Mouse (Mus musculus) neutrophil, adult 5-6 weeks (primary cell): ENCODE results near the gene Ankdd1b. TPM values are rescaled to one million over a fixed set of nuclear protein-coding genes. Genes with fewer than 3 reads are reported as not detected.

Experiments
- ATAC-seq: fragments of 151-379, 151-347 bp; 2 replicates; pipeline ENCODE4 v1.8.0; 2017; ENCODE audit warnings: mild to moderate bottlenecking, moderate TSS enrichment; ENCODE audit not compliant: insufficient number of reproducible peaks, poor library complexity, low FRiP score, severe bottlenecking; ENCODE audit errors: extremely low read depth
- total RNA-seq: library from RNA; stranded (forward); fragments of 200-1000 nt; gene quantifications from 2 replicates; pipeline ENCODE4 v1.2.3, GENCODE M21; 2017

Gene Ankdd1b
- total RNA-seq: not detected in 2 replicates

- no peak for ATAC-seq
These were observed at the start of gene Ankdd1b for GRCm38 (mm10) chr13:96470957-96471356. TSS of gene Ankdd1b (minus strand) at chr13:96471198.

GRCm38 (mm10) chr13:96517335-96517734 lies 46.3 kb upstream of the Ankdd1b start:
- ATAC-seq: no peak

GRCm38 (mm10) chr13:96516249-96516648 lies 45.3 kb upstream of the Ankdd1b start:
- peak; percentile 48; the same call in 1 of the 2 replicates for ATAC-seq

DNA sequence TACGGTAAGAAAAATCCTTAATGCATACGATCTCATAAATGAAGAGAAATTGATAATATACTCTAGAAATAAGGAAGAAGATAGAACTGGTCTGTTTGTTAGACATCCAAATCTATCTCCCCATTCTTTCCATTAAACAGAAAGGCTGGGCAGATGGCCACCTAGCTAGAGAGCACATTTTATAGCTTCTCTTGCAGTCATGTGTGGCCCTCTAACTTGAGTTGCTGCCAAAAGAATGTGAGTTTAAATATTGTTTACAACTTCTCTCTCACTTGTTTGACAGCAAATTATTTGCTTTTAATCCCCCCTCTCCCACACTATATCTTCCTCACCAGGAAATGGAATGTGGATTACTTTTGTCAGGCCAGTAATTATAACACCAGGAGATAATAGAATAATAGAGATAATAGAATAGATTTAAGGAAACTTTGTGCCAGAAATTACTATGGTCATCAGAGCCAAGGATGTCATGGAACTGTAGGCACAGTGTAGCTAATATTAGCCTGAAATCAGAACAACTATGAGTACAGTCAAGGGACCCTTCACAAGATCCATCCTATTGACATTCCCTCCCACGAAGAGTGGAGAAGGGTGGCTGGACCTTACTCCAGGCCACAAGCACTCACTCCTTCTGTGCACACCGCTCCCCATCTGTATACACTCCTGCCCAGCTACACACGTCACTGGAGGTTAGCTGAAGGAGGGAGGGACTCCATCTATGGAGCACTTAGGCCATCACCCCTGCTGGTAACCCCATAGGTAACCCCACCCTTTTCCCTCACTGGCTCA lies 43.4 kb upstream of the Ankdd1b start:
- ATAC-seq: no peak

DNA sequence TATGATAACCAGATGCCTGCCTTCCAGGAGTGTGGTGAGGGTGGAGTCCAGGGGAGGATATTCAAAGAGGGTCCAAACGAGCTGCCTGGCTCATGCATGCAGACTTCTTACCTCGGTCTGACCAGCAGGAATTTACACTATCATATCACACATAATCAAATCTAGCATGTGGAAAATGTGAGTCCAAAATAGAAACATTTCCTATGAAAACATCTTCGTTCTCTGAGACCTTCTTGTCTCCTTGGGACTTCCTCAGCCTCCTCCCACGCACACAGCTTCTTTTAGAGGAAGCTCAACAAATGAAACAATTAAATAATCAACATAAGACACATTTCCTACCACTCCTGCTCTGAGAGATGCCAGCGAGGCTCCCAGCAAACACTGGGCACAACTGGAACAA lies 40.9 kb upstream of the Ankdd1b start:
- no peak for ATAC-seq

DNA sequence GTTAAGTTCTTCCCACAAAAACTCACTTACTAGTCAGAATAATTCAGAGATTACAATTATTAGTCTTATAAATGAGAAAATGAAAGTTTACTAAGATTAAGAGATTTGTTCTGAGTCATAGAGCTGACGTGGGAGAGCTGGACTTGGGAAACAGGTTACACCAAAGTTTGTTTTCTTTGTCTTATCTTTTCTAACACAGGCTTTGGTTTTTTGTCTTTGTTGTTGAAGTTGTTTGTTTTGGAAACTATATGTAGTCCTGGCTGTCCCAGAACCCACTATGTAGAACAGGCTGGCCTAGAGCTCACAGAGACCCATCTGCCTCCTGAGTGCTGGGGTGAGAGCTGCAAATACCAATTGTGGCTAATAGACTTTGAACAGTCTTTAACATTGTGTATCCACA lies 40.3 kb upstream of the Ankdd1b start:
- ATAC-seq: no peak

- peak; percentile 61; the same call in 1 of the 2 replicates for ATAC-seq
These were observed 39.6 kb upstream of the Ankdd1b start for GRCm38 (mm10) chr13:96510635-96511034.

DNA sequence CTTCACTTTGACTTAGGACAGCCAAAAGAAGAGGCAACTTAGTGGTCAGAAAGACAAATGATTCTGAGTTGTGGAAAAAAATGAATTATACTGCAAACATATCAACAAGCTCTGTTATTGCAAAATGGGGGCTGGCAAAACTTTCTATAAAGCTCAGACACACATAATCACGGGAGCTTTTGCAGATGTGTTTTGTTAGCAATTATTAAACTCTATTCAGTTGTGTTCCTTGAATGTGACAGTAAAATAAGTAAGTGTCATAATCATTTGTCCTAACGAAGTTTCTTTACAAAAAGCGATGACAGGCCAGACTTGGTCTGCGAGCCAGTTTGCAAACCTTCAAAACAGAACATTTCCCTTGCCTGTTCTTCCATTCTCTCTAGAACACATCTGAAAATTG lies 36.5 kb upstream of the Ankdd1b start:
- ATAC-seq: no peak

DNA sequence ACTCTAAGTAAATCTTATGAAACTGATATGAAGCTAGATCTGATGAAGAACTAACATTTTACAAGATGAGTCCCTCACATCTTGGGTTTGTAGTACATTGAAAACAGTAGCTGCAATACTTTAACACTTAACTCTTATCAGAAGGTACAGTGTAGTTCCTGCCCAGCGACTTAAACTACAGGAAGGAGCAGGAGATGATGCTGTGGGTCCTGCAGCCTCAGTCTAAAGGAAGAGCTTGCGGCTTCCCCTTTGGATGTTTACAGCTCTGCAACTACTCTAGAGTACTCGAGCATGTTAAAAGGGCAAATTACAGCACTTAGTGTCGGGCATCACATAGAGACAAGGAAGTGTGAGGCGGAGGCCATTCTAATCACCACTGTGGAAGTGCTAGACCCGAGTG lies 35.3 kb upstream of the Ankdd1b start:
- no peak for ATAC-seq

DNA sequence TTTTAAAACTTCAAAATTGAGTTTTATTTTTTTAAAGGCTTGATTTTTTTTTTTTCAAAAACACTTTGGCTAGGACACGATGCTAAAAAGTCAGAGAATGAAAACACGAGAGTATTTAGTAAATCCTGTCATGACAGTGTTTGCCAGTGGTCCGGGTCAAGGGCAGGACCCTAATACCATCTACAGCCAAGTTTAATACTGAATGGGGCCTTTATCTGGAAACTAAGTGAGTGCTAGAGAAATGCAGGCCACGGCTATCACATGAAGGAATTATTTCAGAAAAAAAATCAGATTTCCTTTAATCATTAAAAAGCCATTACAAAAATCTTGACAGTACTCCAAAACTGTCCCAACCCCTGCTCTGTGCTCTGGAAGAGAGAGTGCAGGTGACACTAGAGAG lies 34.7 kb upstream of the Ankdd1b start:
- no peak for ATAC-seq

GRCm38 (mm10) chr13:96499891-96500290 lies 28.9 kb upstream of the Ankdd1b start:
- no peak for ATAC-seq

DNA sequence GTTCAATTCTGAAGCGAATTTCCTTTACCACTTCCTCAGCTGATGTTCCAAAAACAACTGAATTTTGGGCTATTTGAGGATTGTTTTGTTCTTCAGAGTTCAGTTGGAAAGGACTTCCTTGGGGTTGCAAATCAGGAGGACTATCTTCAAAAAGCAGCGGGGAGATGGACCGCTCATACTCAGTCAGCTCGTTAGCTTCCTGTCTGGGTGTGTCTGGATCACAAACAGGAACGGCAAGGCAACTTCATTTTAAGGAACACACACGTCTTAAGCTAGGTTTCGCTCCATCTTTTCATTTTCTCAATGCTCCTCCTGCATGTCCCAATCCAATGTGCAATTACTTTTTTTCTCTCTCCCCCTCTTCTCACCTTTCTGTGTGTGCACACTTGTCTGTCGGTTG lies 25.6 kb upstream of the Ankdd1b start:
- ATAC-seq: no peak

- ATAC-seq: no peak
These were observed 19.4 kb upstream of the Ankdd1b start, which contains the start of gene Gm17622 for GRCm38 (mm10) chr13:96490433-96490832. TSS of gene Gm17622 (plus strand) at chr13:96490733.

DNA sequence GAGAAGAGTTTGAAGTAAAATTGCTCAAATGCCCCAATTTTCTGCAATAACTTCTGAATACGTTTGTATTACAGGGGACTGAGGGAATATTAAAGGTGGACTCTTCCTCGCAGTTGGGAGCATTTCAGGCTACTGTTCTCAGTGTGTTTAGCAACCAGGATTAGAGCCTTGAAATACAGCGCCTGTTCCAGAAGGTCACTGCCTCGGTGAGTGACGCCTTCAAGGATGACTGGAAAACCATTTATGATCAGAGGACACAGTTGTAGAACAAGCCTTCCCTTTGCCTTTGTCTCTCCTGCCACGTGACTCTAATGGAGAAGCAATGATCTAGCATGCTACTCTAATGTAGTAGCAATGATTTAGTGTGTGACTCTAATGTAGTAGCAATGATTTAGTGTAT lies 17.0 kb upstream of the Ankdd1b start:
- no peak for ATAC-seq

DNA sequence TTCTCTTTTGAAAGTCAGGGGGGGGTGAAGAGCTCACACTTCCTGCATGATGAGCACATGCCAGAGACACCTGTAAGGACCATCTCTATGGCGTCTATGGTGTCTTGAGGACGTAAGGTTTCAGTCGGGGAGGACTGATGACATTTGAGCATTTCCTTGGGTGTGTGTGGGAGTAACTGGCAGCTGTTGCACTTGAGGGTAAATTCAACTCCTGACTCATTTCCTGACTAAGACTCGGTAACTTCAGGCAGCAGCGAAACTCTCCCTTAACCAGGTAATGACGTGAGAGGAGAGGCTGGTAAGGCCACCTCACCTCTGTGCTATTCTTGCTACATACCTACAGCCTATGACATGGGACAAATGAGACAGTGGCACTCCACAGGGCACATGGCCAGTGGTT lies 16.2 kb upstream of the Ankdd1b start:
- no peak for ATAC-seq

- no peak for ATAC-seq
These were observed 8.0 kb upstream of the Ankdd1b start for GRCm38 (mm10) chr13:96478991-96479390.

DNA sequence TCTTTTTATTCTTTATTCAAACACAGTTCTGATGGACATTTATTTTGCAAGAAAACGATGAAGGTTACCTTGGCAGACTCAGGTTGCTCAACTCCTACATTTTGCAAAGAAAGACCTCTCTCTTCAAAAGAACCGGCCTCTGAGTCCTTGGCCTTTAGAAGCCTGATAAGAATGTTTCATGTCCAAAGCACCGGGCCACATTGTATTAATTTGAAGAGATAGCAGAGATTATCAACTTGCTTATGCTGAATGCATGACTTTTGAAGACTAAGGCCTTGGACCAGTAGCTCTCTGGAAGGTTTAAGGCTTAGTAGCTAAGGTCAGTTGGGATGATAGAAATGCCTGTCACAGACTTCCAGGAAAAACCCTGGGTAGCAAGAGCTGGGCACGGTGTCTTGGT lies 6.2 kb upstream of the Ankdd1b start:
- ATAC-seq: no peak

DNA sequence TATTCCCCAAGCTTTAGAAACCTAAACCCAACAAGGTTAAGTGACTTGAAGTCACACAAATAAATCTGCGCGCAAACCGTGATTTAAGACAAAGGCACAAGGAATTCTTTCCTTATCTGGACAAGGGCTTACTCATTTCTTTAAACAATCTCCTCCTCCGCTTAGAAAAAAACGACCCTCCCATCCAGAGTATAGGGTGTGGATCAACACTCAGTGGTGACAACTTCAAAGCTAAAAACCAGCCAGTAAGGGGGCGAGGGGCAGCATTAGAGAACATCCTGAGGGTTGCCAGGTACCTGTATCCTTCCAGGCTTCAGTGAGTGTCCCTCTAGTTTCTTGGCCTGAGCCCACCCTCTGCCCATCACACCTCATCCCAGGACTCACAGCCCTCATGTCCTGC lies 442 bp downstream of the Ankdd1b start:
- ATAC-seq: no peak

- no peak for ATAC-seq
These were observed 2.3 kb downstream of the Ankdd1b start for GRCm38 (mm10) chr13:96468678-96469077.

- ATAC-seq: no peak
These were observed 5.7 kb downstream of the Ankdd1b start for GRCm38 (mm10) chr13:96465315-96465714.

- ATAC-seq: no peak
These were observed 8.4 kb downstream of the Ankdd1b start for GRCm38 (mm10) chr13:96462644-96463043.
